Mouse (Mus musculus) ES-Bruce4 (cell line): ENCODE results near the gene Fam19a2.

Experiments used
- CTCF ChIP-seq: IDR thresholded peaks from one replicate; pipeline ENCODE4 v1.8.1; 2011; ENCODE audit warnings: low read depth, low read length
- EP300 ChIP-seq: IDR thresholded peaks from 2 replicates; pipeline ENCODE4 v1.6.1; 2011; ENCODE audit warnings: low read depth, low read length; ENCODE audit not compliant: insufficient read depth

DNA sequence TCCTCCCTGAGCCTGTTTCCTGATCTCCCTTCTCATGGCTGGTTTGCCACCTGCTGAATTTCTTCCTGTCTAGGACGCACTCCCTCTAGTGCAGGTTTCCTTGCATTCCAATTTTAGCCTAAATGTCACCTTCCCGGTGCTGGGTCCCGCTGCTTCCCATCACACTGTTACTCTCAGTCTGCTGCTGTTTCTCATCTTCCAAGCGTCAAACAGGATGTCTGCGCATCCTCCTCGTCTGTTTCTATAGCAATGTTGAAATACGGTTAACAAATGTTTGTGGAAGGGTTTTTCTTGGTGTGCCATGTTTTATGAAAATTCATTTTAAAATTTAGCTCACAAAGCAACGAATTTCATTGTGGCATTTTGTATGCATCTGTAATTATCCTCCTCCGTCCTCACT is 131.6 kb downstream of the Fam19a2 start:
- TF ChIP-seq EP300: no peak
- no peak for TF ChIP-seq CTCF
